Mouse (Mus musculus) heart, embryonic 10.5 days (tissue): ENCODE results near the gene Ninl. TPM values are rescaled to one million over a fixed set of nuclear protein-coding genes. Genes with fewer than 3 reads are reported as not detected.

ENCODE experiments used
- DNase-seq: peaks from one replicate; pipeline ENCODE4 v3.0.0-alpha.2; 2017; ENCODE audit warnings: low spot score
- H3K27ac ChIP-seq: fragments of 300-500 bp; sonication (generic); 2 replicates; pipeline ENCODE4 v1.5.1; 2016; ENCODE audit warnings: mild to moderate bottlenecking
- H3K27me3 ChIP-seq: fragments of 300-500 bp; sonication (generic); 2 replicates; pipeline ENCODE4 v1.6.1; 2016; ENCODE audit warnings: mild to moderate bottlenecking; ENCODE audit not compliant: poor library complexity, insufficient read depth, severe bottlenecking
- H3K36me3 ChIP-seq: fragments of 300-500 bp; sonication (generic); 2 replicates; pipeline ENCODE4 v1.6.1; 2016; ENCODE audit warnings: mild to moderate bottlenecking, moderate library complexity
- H3K4me1 ChIP-seq: fragments of 300-500 bp; sonication (generic); 2 replicates; pipeline ENCODE4 v1.6.1; 2016; ENCODE audit warnings: mild to moderate bottlenecking
- H3K4me3 ChIP-seq: fragments of 300-500 bp; sonication (generic); 2 replicates; pipeline ENCODE4 v1.5.1; 2016; ENCODE audit warnings: mild to moderate bottlenecking, moderate library complexity
- H3K9me3 ChIP-seq: fragments of 300-500 bp; sonication (generic); 2 replicates; pipeline ENCODE4 v1.6.1; 2016; ENCODE audit warnings: mild to moderate bottlenecking, moderate library complexity
- WGBS: fragments of 180-500 bp; shearing (Covaris S2); methylation state at CpG from one replicate; pipeline ENCODE4 v1.1.7; 2016; 5-methylcytosine and 5-hydroxymethylcytosine counted together
- polyA plus RNA-seq: library from polyadenylated mRNA; unstranded; fragments of >200 nt; fragmentation: Nextera tagmentation; extraction: Ambion mirVana; gene quantifications from 2 replicates; pipeline ENCODE4 v1.2.1, GENCODE M21; 2016

The Ninl gene
- polyA plus RNA-seq, 1 experiment from 2014 or later: 10.9 TPM

DNA sequence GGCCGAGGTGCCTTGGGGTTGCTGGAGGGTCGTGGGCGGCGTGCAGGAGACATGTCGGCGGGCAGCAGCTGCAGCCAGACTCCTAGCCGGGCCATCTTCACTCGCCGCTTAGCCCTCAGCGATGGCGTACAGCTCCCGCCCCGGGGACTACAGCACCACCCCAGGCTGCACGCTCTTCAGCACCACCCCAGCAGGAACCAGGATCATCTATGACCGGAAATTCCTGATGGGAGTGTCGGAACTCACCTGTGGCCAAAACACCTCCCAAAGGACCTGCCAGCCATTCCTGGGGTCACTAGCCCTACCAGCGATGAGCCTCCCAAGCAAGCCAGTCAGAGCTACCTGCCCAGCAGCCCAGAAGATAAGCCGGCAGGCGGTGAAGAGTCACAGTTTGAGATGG, 105.7 kb downstream of the Ninl start:
- Histone ChIP-seq H3K27me3 (no peaks in the 10 kb centered on the region), H3K9me3 (no peaks in the 10 kb centered on the region), H3K4me3 (no peak overlapping the region), H3K27ac (no peak overlapping the region), H3K4me1 (no peaks in the 10 kb centered on the region), H3K36me3 (peaks cover 51% of the 10 kb centered on the region)
- no peak for DNase-seq
- 62% methylated on average over 19 of the region's 19 CpGs for whole genome bisulfite sequencing

DNA sequence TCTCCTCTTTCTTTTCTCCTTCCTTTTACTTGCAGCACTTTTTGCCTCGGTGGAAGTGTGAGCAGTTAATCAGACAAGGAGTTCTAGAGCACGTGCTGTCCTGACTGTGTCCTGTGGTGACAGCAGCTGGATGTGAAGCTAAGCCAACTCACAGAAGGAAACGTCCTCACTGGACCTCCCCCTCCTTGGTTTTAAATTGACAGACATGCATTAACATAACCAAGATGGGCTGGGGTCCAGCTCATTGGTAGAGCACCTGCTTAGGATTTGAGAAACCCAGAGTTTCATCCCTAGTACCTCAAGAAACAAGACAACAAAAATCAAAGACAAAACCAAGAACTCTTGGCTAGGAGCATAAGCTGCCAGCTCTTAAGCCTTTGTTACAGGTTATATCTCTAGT, 108.4 kb downstream of the Ninl start:
- WGBS: 54% methylated on average over 3 of the region's 3 CpGs
- Histone ChIP-seq H3K36me3 (peaks cover 47% of the 10 kb centered on the region), H3K27ac (no peak overlapping the region), H3K4me1 (no peaks in the 10 kb centered on the region), H3K27me3 (no peaks in the 10 kb centered on the region), H3K4me3 (no peak overlapping the region), H3K9me3 (no peaks in the 10 kb centered on the region)
- DNase-seq: no peak

DNA sequence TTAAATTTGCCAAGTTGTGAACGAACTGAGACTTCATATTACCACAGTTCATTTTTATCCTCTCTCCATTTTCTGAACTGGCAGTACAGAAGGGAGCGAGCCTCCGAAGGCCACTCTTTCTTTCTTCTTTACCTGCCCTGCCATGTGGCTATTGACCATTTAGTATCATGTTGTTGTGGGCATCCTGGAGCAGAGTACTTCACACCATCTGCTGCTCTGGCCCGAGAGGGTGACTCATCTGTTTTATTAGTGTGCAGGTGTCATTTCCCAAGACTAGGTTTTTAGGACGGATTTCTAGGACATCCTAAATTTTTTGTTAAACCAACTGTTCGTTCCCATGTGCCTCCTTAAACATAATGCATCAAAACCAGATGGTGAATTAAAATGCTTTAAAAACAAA, 110.0 kb downstream of the Ninl start:
- 86% methylated on average over 6 of the region's 6 CpGs for WGBS
- DNase-seq: no peak
- Histone ChIP-seq H3K4me3 (no peak overlapping the region), H3K27me3 (no peaks in the 10 kb centered on the region), H3K36me3 (peaks cover 39% of the 10 kb centered on the region), H3K4me1 (no peaks in the 10 kb centered on the region), H3K27ac (no peak overlapping the region), H3K9me3 (no peaks in the 10 kb centered on the region)

DNA sequence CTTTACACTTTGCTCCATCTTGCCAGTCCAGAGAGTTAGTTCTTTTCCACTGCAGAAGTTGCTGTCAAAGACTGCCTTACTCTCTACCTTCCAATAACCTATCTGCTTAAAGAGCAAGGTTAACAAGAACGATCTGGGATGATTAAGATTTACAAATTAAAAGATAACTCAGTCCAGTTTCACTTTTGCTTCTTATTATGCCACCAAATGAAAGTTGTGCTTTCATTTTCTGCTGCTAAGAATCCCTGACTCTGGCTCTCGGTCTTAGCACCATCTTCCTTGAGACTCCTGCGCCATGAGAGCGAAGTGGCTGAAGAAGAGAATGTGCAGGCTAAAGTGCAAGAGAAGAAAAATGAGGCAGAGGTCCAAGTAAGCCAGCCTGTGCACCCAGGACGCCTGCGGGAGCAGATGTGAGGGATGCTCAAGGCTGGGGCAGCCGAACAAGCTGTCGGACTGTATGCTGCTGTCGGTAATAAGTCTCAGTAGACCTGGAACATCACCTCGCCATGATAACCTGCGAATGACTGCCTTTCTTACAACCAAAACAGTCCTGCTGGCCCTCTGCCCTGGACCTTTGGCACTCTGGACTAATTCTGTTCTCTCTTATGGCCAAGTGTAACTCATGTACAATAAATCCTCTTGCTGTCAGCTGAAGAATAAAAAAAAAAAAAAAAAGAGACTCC, 112.0 kb downstream of the Ninl start:
- Histone ChIP-seq H3K36me3 (peaks cover 33% of the 10 kb centered on the region), H3K4me3 (no peak overlapping the region), H3K9me3 (no peaks in the 10 kb centered on the region), H3K27me3 (no peaks in the 10 kb centered on the region), H3K27ac (no peak overlapping the region), H3K4me1 (0 out of 2 replicates have a peak, but pooled peaks cover 8% of the 10 kb centered on the region)
- DNase-seq: peak; percentile 71
- WGBS: 86% methylated on average over 11 of the region's 11 CpGs

DNA sequence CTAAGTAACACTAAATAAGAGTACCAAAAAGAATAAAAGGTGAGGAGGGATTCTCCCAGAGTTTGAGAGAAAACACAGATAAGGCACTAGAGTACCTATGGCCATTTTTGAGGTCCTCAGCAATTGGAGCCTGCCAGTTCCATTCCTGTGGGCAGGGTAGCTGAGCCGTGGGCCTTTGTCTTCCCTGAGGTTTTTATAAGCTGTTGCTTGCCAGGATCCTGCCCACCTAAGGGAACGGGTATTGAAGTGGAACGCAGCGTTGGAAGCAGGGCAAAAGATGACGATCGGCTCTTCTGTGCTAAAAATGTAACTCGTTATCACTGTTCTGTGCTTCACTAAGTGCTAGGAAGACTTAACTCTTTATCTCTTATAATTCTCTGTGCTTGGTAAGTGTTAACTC, 115.7 kb downstream of the Ninl start:
- WGBS: 48% methylated on average over 7 of the region's 7 CpGs
- H3K4me3 ChIP-seq: no peak overlapping the region
- H3K9me3 ChIP-seq: no peaks in the 10 kb centered on the region
- no peaks in the 10 kb centered on the region for H3K27me3 ChIP-seq
- peaks cover 35% of the 10 kb centered on the region for H3K36me3 ChIP-seq
- DNase-seq: peak; percentile 25
- H3K4me1 ChIP-seq: 0 out of 2 replicates have a peak, but pooled peaks cover 11% of the 10 kb centered on the region
- H3K27ac ChIP-seq: no peak overlapping the region

DNA sequence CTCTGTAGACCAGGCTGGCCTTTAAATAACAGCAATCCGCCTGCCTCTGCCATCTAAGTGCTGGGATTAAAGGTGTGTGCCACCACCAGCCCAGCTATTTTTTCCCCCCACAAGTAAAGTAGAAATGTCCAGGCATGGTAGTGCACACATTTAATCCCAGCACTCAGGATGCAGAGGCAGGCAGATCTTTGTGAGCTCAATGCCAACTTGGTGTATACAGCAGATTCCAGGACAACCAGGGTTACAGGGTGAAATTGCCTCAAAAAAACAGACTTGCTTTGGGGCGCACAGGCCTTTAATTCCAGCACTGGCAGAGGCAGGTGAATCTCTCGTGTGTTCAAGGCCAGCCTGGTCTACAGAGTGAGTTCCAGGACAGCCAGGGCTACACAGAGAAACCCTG, 116.2 kb downstream of the Ninl start:
- Histone ChIP-seq H3K9me3 (no peaks in the 10 kb centered on the region), H3K27me3 (no peaks in the 10 kb centered on the region), H3K27ac (no peak overlapping the region; the same call in 1 of the 2 replicates), H3K4me3 (no peak overlapping the region), H3K36me3 (peaks cover 40% of the 10 kb centered on the region), H3K4me1 (0 out of 2 replicates have a peak, but pooled peaks cover 11% of the 10 kb centered on the region)
- DNase-seq: peak; percentile 53
- WGBS: 88% methylated on average over 3 of the region's 3 CpGs

DNA sequence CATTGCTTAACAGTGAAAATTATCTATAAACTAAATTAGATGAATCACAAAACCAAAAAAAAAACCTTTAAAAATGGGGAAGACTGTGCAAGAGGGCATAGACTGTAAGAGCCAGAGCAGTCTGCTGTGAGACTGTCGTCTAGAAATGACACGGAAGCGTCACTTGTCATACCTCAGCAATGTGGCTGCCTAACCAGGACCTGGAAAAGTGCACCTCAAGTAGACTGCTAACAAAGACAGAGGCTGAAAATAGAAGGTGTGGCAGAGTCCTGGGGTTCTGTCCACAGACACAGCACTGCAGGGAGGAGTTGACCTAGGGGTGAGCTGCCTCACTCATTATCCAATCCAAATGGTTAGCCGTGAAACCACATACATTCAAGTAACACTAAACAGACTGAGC, 117.0 kb downstream of the Ninl start:
- Histone ChIP-seq H3K4me3 (no peak overlapping the region), H3K36me3 (peaks cover 42% of the 10 kb centered on the region), H3K9me3 (no peaks in the 10 kb centered on the region), H3K27me3 (no peaks in the 10 kb centered on the region), H3K27ac (no peak overlapping the region), H3K4me1 (0 out of 2 replicates have a peak, but pooled peaks cover 11% of the 10 kb centered on the region)
- WGBS: 69% methylated on average over 4 of the region's 4 CpGs
- peak; percentile 75 for DNase-seq

DNA sequence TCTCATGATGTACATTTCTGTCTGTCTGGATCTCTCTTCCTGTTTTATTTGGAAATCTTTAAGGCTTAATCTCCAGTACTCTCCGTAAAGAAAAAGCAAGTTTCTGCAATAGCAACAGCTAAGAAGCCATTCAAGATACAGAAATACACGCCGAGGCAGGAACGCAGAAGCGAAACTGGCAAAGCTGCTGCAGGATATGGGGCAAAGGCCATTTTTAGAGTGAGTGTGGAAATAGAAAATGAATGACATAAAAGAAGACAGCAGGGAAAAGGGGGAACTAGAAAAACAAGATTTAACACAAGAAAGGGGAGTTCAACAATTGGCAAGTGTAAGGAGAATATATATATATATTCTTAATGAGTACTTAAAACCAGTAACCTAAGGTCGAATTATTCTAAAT, 117.5 kb downstream of the Ninl start:
- WGBS: 86% methylated on average over 6 of the region's 6 CpGs
- Histone ChIP-seq H3K27ac (no peak overlapping the region), H3K36me3 (peaks cover 45% of the 10 kb centered on the region), H3K4me1 (0 out of 2 replicates have a peak, but pooled peaks cover 11% of the 10 kb centered on the region), H3K27me3 (no peaks in the 10 kb centered on the region), H3K4me3 (no peak overlapping the region), H3K9me3 (no peaks in the 10 kb centered on the region)
- DNase-seq: peak; percentile 20

DNA sequence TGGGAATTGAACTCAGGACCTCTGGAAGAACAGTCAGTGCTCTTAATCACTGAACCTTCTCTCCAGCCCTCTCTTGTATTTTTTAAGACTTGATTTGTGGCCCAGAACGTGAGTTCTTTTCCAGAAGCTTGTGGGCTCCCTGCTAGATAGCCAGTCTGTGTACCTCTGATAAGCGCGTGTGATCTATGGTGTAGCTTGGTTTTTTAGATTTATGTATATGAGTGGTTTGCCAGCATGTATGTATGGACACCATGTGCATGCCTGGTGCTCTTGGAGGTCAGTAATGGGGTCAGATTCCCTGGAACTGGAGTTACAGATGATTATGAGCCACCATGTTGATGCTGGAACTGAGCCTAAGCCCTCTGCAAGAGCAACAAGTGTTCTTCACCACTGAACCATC, 118.6 kb downstream of the Ninl start:
- WGBS: 92% methylated on average over 3 of the region's 3 CpGs
- no peak overlapping the region for H3K4me3 ChIP-seq
- H3K27ac ChIP-seq: no peak overlapping the region
- DNase-seq: peak; percentile 36
- no peaks in the 10 kb centered on the region for H3K9me3 ChIP-seq
- H3K36me3 ChIP-seq: peaks cover 44% of the 10 kb centered on the region
- 0 out of 2 replicates have a peak, but pooled peaks cover 11% of the 10 kb centered on the region for H3K4me1 ChIP-seq
- H3K27me3 ChIP-seq: no peaks in the 10 kb centered on the region

DNA sequence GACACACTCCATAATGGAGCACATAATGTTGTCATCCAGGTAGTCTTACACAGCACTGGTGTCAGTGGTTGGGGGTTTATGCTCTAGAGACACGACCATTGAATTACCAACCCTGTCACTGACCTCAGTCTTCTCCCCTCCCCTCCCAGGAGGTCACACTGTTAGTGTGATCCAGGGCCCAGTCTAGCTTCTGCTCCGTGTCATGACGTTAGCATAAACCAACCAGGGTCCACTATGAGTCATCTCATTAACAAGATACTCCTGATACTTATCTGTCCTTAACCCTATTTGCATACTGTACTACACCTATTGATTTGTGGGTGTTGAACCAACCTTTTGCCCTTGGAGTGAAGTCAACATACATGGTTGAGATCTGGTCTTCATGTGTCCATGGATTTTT, 120.5 kb downstream of the Ninl start:
- H3K4me1 ChIP-seq: 0 out of 2 replicates have a peak, but pooled peaks cover 10% of the 10 kb centered on the region
- H3K27ac ChIP-seq: no peak overlapping the region
- peak; percentile 6 for DNase-seq
- peaks cover 41% of the 10 kb centered on the region for H3K36me3 ChIP-seq
- WGBS: 90% methylated on average over 3 of the region's 3 CpGs
- H3K4me3 ChIP-seq: no peak overlapping the region
- no peaks in the 10 kb centered on the region for H3K9me3 ChIP-seq
- H3K27me3 ChIP-seq: no peaks in the 10 kb centered on the region

DNA sequence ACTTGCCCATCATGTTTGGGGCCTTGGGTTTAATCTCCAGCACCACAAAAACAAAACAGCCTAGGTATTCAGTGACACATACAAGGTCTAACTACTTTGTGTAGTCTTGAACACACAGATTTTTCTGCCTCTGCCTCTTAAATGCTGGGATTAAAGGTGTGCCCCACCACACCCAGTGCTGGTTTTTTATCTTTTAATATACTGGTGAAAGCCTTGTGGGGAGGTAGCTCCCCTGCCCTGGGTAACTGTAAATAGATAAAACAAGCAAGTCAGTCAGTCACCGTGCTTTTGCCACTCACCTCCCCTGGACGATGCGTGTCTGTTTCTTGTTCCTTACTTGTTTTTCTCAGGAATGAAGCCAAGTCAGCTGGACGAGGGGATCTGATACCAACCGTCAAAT, 123.4 kb downstream of the Ninl start:
- Histone ChIP-seq H3K4me1 (no peaks in the 10 kb centered on the region), H3K27me3 (no peaks in the 10 kb centered on the region), H3K4me3 (no peak overlapping the region), H3K27ac (no peak overlapping the region), H3K36me3 (peaks cover 33% of the 10 kb centered on the region), H3K9me3 (no peaks in the 10 kb centered on the region)
- 78% methylated on average over 5 of the region's 5 CpGs for WGBS
- peak; percentile 42 for DNase-seq

DNA sequence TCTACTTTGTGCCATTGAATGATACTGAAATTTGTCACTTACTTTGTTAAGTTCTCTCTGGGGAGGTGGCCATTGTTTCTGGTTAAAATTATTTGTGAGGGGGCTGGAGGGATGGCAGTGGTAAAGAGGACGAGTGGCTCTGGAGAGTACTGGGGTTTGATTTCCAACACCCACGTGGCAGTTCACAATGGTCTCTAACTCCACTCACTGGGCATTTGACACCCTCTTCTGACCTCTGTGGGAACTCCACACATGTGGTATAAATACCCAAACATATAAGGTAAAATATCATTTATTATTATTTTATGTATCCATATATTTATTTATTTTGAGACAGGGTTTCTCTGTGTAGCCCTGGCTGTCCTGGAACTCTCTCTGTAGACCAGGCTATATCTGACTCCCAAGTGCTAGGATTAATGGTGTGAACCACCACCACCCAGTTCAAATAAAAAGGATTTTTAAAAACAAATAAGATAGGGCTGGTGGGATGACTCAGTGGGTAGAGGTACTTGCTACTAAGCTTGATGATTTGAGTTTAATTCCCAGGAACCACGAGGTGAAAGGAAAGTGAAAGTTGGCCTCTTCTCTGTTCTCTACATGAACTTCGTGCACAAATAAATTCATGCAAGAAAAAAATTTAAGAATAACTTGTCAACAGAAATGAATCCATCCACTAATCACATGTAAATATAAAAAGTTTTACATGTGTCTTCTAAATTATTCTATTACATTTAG, 124.2 kb downstream of the Ninl start:
- H3K36me3 ChIP-seq: peaks cover 30% of the 10 kb centered on the region
- no peaks in the 10 kb centered on the region for H3K27me3 ChIP-seq
- no peak overlapping the region for H3K27ac ChIP-seq
- 80% methylated on average over 4 of the region's 4 CpGs for WGBS
- DNase-seq: peak; percentile 61
- H3K9me3 ChIP-seq: no peaks in the 10 kb centered on the region
- H3K4me3 ChIP-seq: no peak overlapping the region
- peaks cover 5% of the 10 kb centered on the region; the same call in 1 of the 2 replicates for H3K4me1 ChIP-seq

DNA sequence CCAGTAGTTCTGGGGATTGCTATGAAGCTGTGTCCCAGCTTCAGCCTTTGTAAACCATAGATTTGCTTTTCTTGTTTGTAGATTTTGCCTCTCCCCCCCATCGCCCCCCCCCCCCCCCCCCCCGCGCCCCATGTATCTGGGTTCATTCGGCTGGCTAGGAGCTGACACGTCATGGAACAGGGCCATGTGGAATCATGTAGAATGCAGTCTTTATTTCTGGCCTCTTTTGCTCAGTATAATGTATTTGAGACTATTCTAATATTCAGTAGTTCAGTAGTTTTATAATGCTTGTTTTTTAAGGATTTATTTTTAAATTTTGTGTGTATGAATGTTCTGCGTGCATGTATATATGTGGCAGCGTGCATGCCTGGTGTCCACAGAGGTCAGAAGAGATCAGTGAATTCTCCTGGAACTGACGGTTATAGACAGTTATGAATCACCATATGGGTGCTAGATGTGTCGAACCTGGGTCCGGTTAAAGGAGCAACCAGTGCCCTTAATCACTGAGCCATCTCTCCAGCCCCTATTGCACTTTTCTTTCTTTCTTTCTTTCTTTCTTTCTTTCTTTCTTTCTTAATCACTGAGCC, 128.8 kb downstream of the Ninl start:
- Histone ChIP-seq H3K4me3 (peak overlapping the region; percentile 68), H3K9me3 (no peaks in the 10 kb centered on the region), H3K4me1 (peaks cover 5% of the 10 kb centered on the region; the same call in 1 of the 2 replicates), H3K27ac (peak overlapping the region; percentile 90), H3K27me3 (no peaks in the 10 kb centered on the region), H3K36me3 (no peaks in the 10 kb centered on the region)
- peak; percentile 27 for DNase-seq
- WGBS: 59% methylated on average over 7 of the region's 10 CpGs
